Mouse (Mus musculus) brain, embryonic 18.5 days (tissue): ENCODE results near the gene Mettl1.
"Not testable (repeated sequence)": the region's sequence is repeated elsewhere in the genome, so short reads cannot be mapped to it uniquely, and the experiment has no call there.

ENCODE experiments used
- DNase-seq: peaks from one replicate; pipeline ENCODE4 v3.0.0-alpha.2; 2012; ENCODE audit warnings: low read depth, low spot score

The Mettl1 gene

DNA sequence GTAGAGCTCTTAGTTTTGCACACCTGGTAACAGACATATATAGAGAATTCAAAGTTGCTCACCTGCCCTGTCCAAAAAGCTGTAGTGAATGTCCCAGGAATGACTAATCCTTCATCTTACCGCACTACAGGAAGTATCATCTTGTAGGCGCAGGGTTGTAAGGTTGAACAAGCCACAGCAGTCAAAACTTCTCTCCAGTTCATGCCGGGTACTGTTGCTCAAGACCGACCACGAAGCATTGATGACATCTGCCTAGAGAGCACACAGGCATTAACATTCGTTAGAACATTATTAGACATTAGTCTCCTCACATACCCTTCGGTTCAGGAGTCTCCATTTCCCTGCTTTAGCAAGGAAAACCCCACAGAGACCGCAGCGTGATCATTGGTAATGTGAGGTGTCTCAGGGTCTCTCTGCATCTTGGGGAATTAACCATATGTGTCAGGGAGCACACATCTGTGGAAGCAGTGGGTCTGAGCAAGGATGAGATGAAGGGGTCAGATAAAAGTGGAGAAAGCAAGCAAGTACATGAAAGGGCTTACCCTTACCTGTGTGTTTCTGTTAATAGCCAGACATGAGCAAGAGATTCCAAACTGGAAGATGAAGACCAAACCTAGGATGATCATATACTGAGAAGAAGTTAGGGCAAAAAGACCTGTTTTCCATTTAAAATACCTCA, 27.3 kb downstream of the Mettl1 start:
- no peak for DNase-seq

DNA sequence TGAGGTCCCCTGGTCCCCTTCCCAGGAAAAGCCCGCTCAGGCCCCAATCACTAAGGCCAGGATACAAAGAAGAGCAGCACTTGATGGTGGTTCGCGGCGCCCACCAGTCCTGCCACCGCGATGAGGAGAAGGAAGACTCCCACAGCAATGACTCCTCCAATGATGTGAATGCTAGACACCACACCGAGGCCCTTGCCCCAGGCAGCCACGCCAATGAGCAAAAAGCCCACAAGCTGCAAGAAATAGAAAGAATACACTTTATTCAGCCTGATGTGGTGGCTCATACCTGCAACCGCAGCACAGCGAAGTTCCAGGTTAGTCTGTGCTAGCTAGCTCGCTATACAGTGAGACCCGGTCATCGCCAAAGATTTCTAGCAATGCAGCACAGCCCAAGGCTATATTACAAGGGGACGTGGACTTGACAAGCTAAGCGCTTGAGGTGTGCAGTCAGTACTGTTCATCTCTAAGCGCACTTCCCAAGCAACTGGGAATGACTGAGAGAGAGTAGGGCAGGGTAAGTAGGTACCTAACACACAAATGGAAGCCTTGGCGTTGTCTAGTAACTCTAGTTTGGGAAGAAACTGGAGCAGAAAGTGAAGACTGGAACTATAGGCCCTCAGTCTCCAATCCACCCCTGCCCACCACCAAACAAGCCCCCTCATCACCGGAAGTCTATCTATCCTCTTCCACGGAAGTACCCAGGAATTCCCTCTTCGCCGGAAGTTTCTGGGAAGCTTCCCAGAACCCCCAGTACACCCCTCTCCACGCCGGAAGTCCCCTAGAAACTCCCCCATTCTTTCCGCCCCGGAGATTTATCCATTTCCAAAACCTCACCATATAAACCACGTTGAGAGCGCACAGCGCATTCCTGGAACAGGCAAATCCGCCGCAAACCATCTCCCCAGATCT, 28.3 kb downstream of the Mettl1 start:
- peak; percentile 84 for DNase-seq

- DNase-seq = peak; percentile 98
Observed at GRCm38 (mm10) chr10:127070190-127071121, 29.2 kb downstream of the Mettl1 start, which contains the start of gene Tspan31. TSS of gene Tspan31 (minus strand) at chr10:127070264.

DNA sequence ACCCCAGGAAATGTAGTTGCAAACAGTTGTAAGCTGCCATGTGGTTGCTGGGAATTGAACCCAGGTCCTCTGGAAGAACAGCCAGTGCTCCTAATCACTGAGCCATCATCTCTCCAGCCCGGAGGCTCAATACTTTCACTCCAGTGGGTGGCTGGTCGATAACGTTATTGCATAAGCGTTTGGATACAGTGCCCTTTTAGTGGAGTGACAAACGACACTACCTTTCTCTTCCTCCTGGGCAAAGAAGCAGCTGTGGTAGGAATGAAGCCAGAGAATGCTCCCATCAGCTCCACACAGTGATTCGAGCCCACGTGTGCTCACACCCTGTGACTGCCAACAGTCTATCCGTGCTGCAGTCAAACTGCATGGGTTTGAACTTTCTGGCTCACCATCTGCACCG, 30.0 kb downstream of the Mettl1 start:
- no peak for DNase-seq

- not testable (repeated sequence) for DNase-seq
Observed at GRCm38 (mm10) chr10:127072270-127072669, 31.1 kb downstream of the Mettl1 start.

DNA sequence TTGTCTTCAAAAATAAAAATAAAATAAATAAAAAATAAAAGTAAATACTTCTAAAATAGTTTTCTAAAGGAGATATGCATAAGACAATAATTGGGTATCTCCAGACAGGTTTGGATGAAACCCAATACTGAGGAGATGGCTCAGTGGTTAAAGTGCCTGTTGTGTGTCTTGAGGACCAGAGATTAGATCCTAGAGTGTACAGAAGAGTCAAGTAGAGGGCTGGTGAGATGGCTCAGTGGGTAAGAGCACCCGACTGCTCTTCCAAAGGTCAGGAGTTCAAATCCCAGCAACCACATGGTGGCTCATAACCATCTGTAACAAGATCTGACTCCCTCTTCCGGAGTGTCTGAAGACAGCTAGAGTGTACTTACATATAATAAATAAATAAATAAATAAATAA, 31.8 kb downstream of the Mettl1 start:
- DNase-seq = not testable (repeated sequence)

GRCm38 (mm10) chr10:127073981-127074380, 32.8 kb downstream of the Mettl1 start:
- DNase-seq = no peak

DNA sequence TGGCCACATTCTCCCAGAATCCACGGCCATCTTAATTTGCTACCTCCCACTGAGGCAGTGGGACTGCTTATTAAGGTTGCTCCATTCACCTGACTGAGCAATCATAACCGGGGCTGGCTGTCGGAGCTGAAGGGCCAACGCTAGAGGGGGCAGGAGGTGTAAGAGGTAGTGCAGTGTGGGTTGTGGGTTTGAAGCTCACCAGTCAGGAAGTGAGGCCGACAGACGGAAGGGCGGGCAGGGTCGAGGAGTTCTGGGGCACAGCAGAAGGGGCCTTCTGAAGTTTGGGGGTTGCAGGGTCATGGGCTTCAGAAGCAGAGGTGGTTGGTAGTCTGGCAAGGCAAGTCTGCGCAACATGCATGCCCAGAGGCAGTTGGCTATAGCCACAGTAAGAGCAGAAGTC, 33.9 kb downstream of the Mettl1 start, which contains the start of gene Agap2:
TSS of gene Agap2 (plus strand) at position 205 of the 400 bp plus-strand sequence.
- DNase-seq = no peak

DNA sequence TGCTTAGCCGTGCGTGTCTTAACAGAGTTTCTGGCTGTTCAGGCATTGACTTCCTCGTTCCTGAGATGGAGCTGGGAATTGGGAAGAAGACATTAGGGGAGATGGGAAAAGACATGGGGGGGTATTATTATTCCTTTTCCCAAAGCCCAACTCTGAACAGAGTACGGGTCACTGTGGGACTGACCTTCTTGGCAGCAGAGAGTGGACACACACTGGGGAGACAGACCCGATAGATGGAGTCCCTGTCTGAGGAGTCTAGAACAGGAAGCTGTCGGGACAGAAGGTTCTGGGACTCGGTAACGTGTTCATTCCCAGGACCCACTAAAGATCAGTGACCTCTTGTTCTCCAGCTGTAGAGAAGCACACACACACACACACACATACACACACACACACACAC, 34.4 kb downstream of the Mettl1 start:
- no peak for DNase-seq

GRCm38 (mm10) chr10:127076082-127076481, 34.9 kb downstream of the Mettl1 start:
- DNase-seq = no peak

DNA sequence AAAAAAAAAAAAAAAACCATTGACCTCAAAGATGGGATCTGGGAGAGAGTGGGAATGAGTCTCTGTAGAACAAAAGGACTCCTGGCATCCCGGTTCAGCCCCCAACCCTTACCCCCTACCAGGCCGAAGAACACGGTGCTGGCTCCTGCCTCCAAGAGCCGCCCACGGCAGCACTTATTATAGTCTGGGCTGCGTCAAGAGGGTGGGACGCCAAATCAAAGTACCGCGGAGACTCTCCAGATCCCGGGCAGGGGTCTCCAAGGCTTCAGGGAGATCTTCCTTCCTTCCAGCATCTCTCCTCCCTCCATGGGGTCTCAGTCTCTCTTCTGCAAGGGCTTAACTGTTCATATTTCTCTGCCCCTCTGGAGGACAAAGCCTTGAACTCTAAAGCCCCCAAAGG, 36.3 kb downstream of the Mettl1 start:
- no peak for DNase-seq

DNA sequence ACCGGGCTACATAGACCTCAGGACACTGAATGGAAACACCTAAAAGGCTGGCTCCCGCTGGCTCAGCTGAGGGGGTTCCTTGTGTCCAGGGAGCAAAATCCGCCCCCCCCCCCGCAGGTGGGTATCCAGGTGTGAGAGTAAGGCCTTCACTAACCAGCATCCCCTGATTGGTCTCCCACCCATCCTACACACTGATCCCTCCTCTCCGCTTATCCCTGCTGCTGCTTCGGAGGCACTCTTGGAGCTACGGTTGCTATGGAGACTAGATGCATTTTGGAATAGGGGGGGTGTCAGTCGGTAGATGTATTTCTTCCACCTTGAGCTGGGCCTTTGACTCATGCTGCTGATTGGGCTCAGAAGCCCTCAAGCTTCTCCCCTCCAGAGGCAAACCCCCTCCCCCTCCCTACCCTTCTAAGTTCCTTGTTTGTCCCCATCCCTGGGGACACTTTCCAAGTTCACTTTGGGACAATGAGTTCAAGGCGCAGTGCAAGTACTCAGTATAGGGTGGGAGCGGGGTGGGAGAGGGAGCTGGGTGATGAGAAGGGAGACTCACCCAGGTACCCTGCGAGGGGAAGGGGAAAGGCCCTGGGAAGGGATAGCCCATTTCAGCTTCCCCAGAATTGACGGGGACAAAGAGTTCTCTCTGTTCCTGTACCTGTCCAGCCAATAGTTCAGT, 36.9 kb downstream of the Mettl1 start:
- no peak for DNase-seq

DNA sequence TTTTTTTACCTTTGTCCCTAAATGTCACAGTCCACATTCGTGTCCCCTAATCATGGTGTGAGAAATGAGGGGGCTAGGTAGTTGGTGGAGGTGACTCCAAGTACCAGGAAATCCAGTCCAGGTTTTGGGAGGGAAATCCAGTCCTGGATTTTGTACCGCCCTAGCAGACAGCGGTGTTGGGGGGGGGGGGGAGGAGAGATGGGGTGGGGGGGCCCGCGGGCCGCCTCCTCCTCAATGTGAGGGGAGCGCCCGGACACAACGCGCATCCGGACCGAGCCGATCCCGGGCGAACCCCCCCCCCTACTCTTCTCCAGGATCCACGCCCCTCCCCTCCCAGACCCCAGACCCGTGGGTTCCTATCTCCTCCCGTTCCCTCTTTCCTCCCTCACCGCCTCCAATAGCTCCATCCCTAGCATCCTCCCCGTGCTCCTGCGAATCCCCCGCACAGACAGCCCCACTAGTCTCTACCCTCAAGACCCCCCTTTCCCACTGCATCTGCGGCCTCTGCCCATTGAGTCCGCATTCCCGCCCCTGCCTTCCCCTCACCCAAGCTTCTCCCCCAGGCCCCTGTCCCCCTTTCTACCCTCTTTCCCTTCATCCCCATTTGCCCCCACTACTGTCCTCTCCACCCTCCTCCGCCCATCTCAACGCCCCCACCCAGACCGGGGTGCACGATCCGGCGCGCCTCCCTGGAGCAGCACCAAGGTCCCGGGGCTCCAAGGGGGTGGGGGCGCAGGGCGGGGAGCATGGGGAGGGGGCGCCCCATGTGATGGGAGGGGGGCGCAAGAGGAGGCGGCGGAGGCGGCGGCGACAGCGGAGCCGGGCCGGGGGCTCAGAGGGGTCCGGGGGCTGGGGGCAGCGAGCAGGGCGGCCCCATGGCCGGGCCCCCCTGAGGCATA, 37.7 kb downstream of the Mettl1 start:
- DNase-seq = no peak

DNA sequence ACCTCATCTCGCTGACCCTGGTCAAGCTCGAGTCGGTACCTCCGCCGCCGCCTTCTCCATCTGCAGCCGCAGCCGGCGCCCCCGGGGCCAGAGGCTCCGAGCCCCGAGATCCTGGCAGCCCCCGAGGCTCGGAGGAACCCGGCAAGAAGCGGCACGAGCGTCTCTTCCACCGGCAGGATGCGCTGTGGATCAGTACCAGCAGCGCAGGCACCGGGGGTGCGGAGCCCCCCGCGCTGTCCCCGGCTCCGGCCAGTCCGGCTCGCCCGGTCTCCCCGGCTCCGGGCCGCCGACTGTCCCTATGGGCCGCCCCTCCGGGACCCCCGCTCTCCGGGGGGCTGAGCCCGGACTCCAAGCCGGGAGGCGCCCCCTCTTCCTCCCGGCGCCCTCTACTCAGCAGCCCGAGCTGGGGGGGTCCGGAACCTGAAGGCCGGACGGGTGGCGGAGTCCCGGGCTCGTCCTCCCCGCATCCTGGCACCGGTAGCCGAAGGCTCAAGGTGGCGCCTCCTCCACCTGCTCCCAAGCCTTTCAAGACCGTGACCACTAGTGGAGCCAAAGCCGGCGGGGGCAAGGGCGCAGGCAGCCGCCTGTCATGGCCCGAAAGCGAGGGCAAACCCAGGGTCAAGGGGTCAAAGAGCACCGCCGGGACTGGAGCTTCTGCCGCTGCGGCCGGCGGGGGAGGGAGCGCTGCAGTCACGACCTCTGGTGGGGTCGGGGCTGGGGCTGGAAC, 38.6 kb downstream of the Mettl1 start:
- no peak for DNase-seq

DNA sequence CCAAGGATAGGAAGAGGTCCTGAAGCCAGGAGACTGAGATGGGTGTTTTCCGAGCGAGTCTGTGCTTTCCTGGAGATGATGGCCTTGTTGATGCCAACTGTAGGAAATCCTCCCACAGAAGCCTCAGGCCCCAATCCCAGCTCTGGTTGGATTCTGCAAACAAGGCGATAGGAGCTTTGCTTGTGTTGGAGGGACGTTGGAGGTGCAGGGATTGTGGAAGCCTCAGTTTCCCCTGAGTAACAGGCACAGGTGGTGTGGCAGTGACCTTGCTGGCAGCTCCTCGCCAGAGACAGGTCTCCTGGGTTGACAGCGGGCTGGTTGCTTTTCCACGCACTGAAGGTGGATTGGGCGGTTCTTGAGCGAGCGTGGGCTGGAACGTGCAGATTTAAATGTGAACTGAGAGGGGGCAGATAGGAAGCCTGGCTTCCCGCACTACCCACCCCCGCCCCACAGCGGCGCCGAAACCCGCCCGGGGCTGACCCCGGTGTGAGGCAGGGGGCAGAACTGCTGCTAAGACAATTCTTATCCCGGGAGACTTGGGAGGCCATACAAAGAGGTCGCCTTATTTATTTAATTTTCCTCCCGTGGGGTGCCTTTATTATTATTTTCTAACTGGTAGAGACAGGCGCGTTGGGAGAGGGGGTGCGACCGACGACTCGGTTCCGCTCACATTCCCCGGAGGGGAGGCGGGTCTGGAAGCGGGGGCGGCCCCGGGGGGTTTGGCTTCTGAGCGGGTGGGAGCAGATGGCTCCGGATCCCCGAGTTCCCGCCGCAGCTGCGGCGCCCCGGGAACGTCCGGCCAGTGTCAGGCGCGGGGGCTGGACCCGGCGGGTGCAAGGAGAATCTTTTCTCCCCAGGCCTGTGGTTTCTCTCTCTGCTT, 39.9 kb downstream of the Mettl1 start:
- DNase-seq = no peak

DNA sequence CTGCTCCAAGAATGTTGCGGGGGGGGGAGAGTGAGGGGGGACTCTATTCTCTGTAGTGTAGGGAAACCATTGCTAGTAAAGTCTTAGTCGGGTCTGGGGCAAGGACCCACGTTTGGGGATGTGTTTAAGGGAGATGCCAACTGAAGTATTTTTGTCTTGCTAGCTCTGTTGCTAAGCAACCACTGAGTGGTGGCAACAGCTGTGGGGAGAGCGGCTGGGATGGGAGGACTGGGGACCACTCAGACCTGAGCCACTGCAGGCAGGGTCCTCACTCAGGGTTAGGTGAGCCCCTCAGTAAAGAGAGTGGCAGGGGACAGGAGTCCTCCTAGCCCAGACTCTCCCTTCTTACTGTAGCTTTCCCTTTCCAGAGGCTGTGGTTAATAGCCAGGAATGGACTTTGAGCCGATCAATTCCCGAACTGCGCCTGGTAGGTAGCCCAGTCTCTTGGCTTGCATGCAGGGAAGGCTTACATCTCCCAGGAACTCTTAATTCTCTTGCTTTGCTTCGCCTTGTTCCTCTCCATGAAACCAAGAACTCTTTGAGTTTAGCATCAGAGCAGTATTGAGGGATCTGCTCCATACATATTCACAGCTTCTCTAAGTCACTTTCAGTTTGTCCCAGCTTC, 40.9 kb downstream of the Mettl1 start:
- no peak for DNase-seq

DNA sequence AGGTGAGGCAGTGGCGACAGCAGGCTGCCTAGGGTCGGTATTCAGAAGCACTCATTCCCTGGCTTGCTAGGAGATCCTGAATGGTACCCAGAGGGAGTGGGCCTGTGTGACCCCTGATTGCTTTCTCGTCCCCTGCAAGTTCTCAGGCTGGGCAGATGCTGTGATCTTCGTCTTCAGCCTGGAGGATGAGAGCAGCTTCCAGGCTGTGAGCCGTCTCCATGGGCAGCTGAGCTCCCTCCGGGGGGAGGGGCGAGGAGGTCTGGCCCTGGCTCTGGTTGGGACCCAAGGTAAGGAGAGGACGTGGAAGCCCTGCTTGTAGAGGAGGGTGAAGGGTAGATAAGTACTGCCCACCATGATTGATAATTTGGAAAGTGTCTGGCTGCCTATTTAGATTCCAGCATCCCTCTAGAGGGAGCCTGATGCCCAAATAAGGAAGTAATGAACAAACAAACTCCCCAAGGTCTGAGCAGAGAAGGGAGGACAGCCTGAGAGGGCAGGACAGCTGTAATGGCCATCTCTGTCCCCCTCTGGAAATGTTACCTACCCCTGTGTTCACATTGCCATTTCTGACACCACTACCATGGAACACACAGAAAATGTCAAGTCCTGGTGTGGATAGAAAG, 42.2 kb downstream of the Mettl1 start:
- no peak for DNase-seq
